Mouse (Mus musculus): Measurements from ENCODE around the gene Gps2. TPM values are rescaled to one million over a fixed set of nuclear protein-coding genes. Genes with fewer than 3 reads are reported as not detected.
A peak's percentile ranks its signal among the peaks of the same experiment; 100 is the strongest.

Gene Gps2
- total RNA-seq, 2 experiments from 2014 or later, result 31.0 to 31.7 TPM

GRCm38 (mm10) chr11:69932254-69932653, 18.6 kb downstream of the Gps2 start:
- Histone ChIP-seq H3K27ac (no peak overlapping the region), H3K4me3 (no peak overlapping the region)
- TF ChIP-seq CTCF (IDR thresholded peaks at IDR 0.05), result peak; percentile 42
- DNase-seq (ENCODE audit: extremely low spot score in 1 of 2, low spot score in 2 of 2), result no peak
- intact Hi-C loops (cut with DNase I), result loop anchor here (5.0 kb wide), 1 partner anchor 125 kb away; no protein-coding TSS in a partner anchor

- DNase-seq (ENCODE audit: extremely low spot score in 1 of 2, low spot score in 2 of 2), result no peak
- no peak overlapping the region for H3K27ac ChIP-seq
- intact Hi-C loops (cut with DNase I), result loop anchor here (5.0 kb wide), 1 partner anchor 124 kb away; no protein-coding TSS in a partner anchor
- H3K4me3 ChIP-seq, result no peak overlapping the region
- no peak for TF ChIP-seq CTCF (IDR thresholded peaks at IDR 0.05)
These were observed 19.4 kb downstream of the Gps2 start for GRCm38 (mm10) chr11:69933066-69933465.

GRCm38 (mm10) chr11:69934169-69934568, 20.5 kb downstream of the Gps2 start:
- Histone ChIP-seq H3K4me3 (no peak overlapping the region), H3K27ac (no peak overlapping the region)
- intact Hi-C loops (cut with DNase I), result loop anchor here (1.0 to 5.0 kb wide), 4 partner anchors 15 to 279 kb away; partner anchors contain the start of genes Ctdnep1 and Slc16a11
- peak; percentile 80 to 93 for DNase-seq (ENCODE audit: extremely low spot score in 1 of 2, low spot score in 2 of 2)
- TF ChIP-seq CTCF (IDR thresholded peaks at IDR 0.05), result peak; percentile 91

- no peak for TF ChIP-seq CTCF (IDR thresholded peaks at IDR 0.05)
- intact Hi-C loops (cut with DNase I), result loop anchor here (1.0 to 5.0 kb wide), 4 partner anchors 15 to 278 kb away; partner anchors contain the start of genes Ctdnep1 and Slc16a11
- Histone ChIP-seq H3K4me3 (no peak overlapping the region), H3K27ac (no peak overlapping the region)
- DNase-seq (ENCODE audit: extremely low spot score in 1 of 2, low spot score in 2 of 2), result no peak
These were observed 21.0 kb downstream of the Gps2 start for GRCm38 (mm10) chr11:69934681-69935080.

- H3K27ac ChIP-seq, result no peak within 1 kb of the TSS
- intact Hi-C loops (cut with DNase I), result loop anchor here (2.0 kb wide), 2 partner anchors 45 to 277 kb away; partner anchors contain the start of genes Ctdnep1 and Slc16a11
- H3K4me3 ChIP-seq, result peak within 1 kb of the TSS; percentile 47
- no peak for TF ChIP-seq CTCF (IDR thresholded peaks at IDR 0.05)
- peak; percentile 85 to 88 for DNase-seq (ENCODE audit: extremely low spot score in 1 of 2, low spot score in 2 of 2)
These were observed 21.6 kb downstream of the Gps2 start, which contains the start of gene Ybx2 for GRCm38 (mm10) chr11:69935137-69935879. Gene Ybx2 (plus strand): TSS chr11:69935796.

- H3K27ac ChIP-seq, result no peak overlapping the region
- intact Hi-C loops (cut with DNase I), result no loop called here
- no peak for DNase-seq (ENCODE audit: extremely low spot score in 1 of 2, low spot score in 2 of 2)
- TF ChIP-seq CTCF (IDR thresholded peaks at IDR 0.05), result no peak
- peak overlapping the region; percentile 47 for H3K4me3 ChIP-seq
These were observed 22.5 kb downstream of the Gps2 start for GRCm38 (mm10) chr11:69936156-69936555.

- intact Hi-C loops (cut with DNase I), result no loop called here
- Histone ChIP-seq H3K4me3 (no peak overlapping the region), H3K27ac (no peak overlapping the region)
These were observed 23.1 kb downstream of the Gps2 start for GRCm38 (mm10) chr11:69936714-69937347.

GRCm38 (mm10) chr11:69937385-69937784, 23.7 kb downstream of the Gps2 start:
- H3K4me3 ChIP-seq, result no peak overlapping the region
- H3K27ac ChIP-seq, result no peak overlapping the region
- DNase-seq (ENCODE audit: extremely low spot score in 1 of 2, low spot score in 2 of 2), result no peak
- intact Hi-C loops (cut with DNase I), result no loop called here
- no peak for TF ChIP-seq CTCF (IDR thresholded peaks at IDR 0.05)

More at GRCm38 (mm10) chr11:69936714-69937347, 23.1 kb downstream of the Gps2 start:
- TF ChIP-seq CTCF (IDR thresholded peaks at IDR 0.05), result no peak
- DNase-seq (ENCODE audit: extremely low spot score in 1 of 2, low spot score in 2 of 2), result no peak

- no peak for DNase-seq (ENCODE audit: extremely low spot score in 1 of 2, low spot score in 2 of 2)
- intact Hi-C loops (cut with DNase I), result no loop called here
- TF ChIP-seq CTCF (IDR thresholded peaks at IDR 0.05), result no peak
- no peak overlapping the region for H3K4me3 ChIP-seq
- H3K27ac ChIP-seq, result no peak overlapping the region
These were observed 24.1 kb downstream of the Gps2 start for GRCm38 (mm10) chr11:69937834-69938233.

- TF ChIP-seq CTCF (IDR thresholded peaks at IDR 0.05), result no peak
- H3K4me3 ChIP-seq, result no peak overlapping the region
- no peak for DNase-seq (ENCODE audit: extremely low spot score in 1 of 2, low spot score in 2 of 2)
- no peak overlapping the region for H3K27ac ChIP-seq
- intact Hi-C loops (cut with DNase I), result no loop called here
These were observed 24.8 kb downstream of the Gps2 start for GRCm38 (mm10) chr11:69938401-69938979.

- intact Hi-C loops (cut with DNase I), result no loop called here
- no peak for DNase-seq (ENCODE audit: extremely low spot score in 1 of 2, low spot score in 2 of 2)
- no peak overlapping the region for H3K27ac ChIP-seq
- no peak overlapping the region for H3K4me3 ChIP-seq
- TF ChIP-seq CTCF (IDR thresholded peaks at IDR 0.05), result no peak
These were observed 25.5 kb downstream of the Gps2 start for GRCm38 (mm10) chr11:69939181-69939580.

- DNase-seq (ENCODE audit: extremely low spot score in 1 of 2, low spot score in 2 of 2), result no peak
- no peak for TF ChIP-seq CTCF (IDR thresholded peaks at IDR 0.05)
- H3K27ac ChIP-seq, result no peak overlapping the region
These were observed 26.0 kb downstream of the Gps2 start for GRCm38 (mm10) chr11:69939731-69940130.

More at GRCm38 (mm10) chr11:69939731-69940130, 26.0 kb downstream of the Gps2 start:
- intact Hi-C loops (cut with DNase I), result no loop called here
- H3K4me3 ChIP-seq, result no peak overlapping the region

Data from left cerebral cortex, adult 2 months (tissue).